Mouse (Mus musculus): Measurements from ENCODE around the gene Dnaic1.

Gene Dnaic1

GRCm38 (mm10) chr4:41636882-41637635 lies 67.5 kb downstream of the Dnaic1 start:
- no peak for DNase-seq

DNA sequence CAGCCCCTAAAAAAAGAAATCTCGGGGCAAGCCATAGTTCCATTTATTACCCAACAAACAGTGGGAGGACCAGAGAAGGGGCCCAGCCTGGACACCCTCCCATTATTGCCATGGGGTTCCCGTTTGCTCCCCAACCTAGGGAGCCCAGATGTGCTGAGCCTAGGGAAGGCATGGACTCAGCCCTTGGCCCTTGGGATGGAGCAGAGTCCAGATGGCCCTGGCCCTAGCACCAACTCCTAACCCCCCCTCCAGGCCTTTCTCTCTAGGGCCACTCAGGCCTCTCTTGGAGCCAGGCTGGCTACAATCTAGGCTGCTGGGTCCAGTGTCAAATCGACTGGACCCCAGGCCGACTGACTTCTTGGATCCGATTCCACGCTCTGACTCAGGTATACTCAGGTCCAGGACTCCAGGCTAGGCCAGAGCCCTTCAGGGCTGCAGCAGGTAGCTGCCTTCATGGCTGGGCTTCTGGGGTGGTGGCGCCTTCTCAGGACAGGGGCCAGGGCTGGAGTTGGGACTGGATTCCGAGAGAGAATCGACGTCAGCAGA lies 68.7 kb downstream of the Dnaic1 start:
- no peak for DNase-seq

GRCm38 (mm10) chr4:41638828-41639213 lies 69.2 kb downstream of the Dnaic1 start:
- no peak for DNase-seq

- DNase-seq: no peak
Measured at GRCm38 (mm10) chr4:41639214-41639841, 69.8 kb downstream of the Dnaic1 start.

- peak; percentile 97 for DNase-seq
Measured at GRCm38 (mm10) chr4:41639913-41640507, 70.4 kb downstream of the Dnaic1 start, which contains the start of gene Enho. Enho (minus strand) TSS chr4:41640324.

DNA sequence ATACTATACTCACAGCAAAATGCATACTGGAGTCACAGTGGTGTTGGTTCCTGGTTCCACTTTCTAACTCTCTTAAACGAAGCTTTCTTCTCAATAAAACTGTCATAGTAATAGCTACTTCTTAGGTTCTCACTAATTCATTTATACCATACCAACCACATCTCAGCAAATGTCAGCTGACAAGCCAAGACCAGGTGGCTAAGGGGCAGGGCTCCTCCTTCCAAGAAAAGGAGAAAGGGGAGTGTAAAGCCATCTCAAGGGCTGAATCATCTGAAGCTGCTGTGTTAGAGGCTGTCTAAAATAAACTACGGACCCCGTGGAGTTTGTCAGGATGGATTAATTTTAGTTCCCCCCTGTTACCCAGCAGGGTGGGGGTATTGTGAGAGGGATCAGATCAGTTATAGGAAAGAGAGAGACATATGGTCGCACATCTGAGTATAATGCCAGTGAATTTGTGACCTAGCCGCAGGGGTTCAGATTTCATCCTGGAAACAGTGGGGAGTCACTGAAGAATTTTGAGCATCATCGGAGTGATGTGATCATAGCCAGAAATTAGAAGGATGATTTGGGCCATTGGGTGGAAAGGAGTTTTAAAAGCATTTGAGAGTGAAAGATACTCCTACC lies 71.7 kb downstream of the Dnaic1 start:
- no peak for DNase-seq

GRCm38 (mm10) chr4:41645488-41645887 lies 75.9 kb downstream of the Dnaic1 start:
- no peak for DNase-seq

DNA sequence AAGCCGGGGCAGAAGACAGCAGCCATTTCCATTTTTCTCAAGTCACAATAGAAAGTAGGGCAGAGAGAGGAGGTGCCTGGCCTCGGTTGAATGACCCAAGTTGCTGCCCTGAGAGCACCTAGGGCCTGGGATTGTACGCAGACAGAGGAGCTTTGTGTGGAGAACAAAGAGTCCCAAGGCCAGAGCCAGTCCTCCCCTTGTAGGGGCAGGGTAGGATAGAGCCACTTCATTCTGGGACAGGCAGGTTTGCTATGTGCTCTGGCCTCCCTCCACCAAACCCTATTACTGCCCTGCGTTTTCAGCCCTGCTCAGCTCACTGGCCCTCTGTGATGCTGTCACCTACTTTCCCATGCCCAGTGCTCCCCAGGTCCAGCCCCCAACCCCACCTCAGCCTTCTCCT lies 78.6 kb downstream of the Dnaic1 start:
- DNase-seq: no peak

GRCm38 (mm10) chr4:41648627-41649026 lies 79.1 kb downstream of the Dnaic1 start:
- DNase-seq: no peak

DNA sequence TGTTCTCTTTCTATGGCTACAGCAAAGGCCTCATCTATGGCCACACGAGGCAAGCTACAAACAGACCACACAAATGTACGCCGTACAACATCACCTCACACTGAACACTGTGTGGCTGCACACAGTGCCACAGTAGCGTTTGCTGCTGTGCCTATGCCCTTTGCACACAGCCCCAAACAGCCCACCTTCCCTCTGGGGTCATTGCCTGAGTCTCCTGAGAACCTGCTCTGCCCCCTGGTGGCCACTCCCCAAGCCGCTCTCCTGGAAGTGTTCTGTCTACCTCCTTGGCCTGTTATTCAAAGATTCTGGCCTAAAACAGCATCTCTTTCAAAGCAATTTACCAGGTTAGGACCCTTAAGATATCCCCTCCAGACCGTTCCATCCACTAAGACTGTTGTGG lies 83.7 kb downstream of the Dnaic1 start:
- DNase-seq: peak; percentile 89

GRCm38 (mm10) chr4:41653730-41654129 lies 84.2 kb downstream of the Dnaic1 start:
- no peak for DNase-seq

DNA sequence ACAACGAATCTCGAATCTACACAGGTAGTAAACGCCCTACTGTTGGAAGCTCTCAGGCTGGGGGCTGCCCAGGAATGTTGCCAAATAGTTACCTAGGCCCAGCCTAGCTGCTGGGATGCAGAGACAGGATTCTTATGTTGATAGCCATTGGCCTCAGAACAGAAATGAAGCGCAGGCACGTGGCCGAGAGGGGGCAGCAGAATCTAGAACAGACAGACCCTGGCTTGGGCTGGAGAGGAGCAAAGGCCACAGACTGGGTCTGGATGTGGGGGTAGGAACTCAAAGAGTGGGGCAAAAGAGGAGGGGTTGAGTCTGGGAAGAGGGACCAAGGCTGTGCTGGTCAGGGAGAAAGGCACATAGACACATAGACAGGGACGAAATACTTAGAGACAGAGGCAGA lies 84.6 kb downstream of the Dnaic1 start:
- DNase-seq: peak; percentile 82

GRCm38 (mm10) chr4:41655525-41655924 lies 86.0 kb downstream of the Dnaic1 start:
- no peak for DNase-seq

- peak; percentile 51 for DNase-seq
Measured at GRCm38 (mm10) chr4:41658566-41659384, 89.2 kb downstream of the Dnaic1 start.

DNA sequence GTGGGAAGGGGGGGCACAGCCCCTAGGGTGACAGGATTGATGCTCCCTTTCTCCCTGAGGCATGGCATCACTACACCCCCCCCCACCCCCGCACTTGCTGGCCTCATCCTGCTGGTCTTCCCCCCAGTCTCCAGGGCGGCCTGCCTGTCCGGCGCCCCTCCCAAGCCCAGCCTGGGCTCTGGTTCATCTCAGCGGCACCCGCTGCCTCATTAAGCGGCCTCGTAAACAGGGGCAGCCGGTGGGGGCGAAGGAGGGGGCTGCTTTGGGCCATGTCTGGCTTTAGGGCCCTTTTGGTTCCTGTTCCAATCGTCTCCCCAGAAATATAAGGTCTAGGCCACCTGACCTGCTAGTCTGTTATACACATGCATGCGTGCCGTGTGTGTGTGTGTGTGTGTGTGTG lies 90.0 kb downstream of the Dnaic1 start:
- DNase-seq: peak; percentile 59

GRCm38 (mm10) chr4:41660851-41661430 lies 91.4 kb downstream of the Dnaic1 start:
- peak; percentile 88 for DNase-seq

DNA sequence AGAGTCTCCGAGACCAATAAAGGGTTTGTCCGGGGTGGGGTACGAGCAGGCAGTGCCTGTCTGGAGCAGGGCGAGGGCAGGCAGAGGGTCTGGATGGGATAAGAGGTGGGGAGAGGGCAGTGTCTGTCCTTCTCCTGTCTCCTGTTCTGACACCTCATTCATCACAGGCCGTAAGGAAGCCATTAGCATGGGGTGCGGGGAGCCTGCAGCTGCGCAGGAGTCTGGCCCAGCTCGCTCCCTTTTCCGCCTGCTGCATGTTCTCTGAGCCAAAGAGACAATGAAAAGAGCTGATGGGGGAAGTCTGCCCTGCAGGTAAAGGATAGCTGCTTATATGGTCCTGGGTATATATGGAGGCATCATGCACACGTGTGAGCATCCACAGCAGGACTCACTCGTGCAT lies 93.1 kb downstream of the Dnaic1 start:
- DNase-seq: peak; percentile 51

GRCm38 (mm10) chr4:41663614-41664013 lies 94.0 kb downstream of the Dnaic1 start:
- peak; percentile 52 for DNase-seq

GRCm38 (mm10) chr4:41664533-41664932 lies 95.0 kb downstream of the Dnaic1 start:
- no peak for DNase-seq

DNA sequence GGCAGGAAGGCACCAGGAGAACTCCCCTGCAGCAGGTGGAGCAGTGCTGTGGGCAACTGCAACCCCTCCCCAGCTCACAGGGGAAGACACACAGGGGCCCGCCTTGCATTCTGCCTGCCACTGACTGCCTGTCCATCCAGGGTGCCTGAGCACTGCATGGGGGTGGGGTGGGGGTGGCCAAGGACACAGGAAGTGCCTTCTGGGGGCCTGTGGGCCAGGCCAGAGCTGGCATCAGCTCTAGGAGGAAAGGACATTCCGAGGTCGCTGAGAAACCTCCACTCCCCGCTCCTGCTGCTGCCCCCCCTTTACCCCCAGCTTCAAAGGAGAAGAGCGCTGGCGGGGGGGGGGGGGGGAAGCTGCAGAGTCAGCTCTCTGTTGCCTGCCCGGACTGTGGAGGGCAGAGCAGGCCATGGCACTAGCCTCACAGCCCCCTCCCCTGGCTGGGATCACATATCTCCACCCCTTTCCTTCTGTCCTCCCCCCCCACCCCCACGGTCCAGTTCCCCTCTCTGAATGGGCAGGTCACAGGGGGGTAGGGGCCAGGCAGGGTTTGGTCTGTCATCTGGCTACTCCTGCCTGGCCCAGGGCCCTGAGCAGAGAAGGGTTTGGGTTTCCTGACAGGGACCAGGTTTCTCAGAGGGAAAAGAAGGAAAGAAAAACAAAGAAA lies 95.6 kb downstream of the Dnaic1 start:
- DNase-seq: peak; percentile 65

GRCm38 (mm10) chr4:41666646-41667045 lies 97.1 kb downstream of the Dnaic1 start:
- no peak for DNase-seq
